Comparison of ENCODE assay signal across 31 mouse cellular contexts in genomic region chr10:126893145-126893544, GRCm38 (mm10).
"Had no signal": no experiment of that assay in that cellular context is flagged by ENCODE, and none has a peak within 500 bp of the region (broad histone marks: within the 10 kb centered on the region; RNA-seq: fewer than 3 reads in every experiment).

No protein-coding gene starts in this region.

- DNase-seq: left cerebral cortex, postnatal 4 days; liver; liver, embryonic 13.5 days; liver, postnatal 0 days; lung, adult 18-20 months; lung, adult 2 months; lung, embryonic 14.5 days; lung, postnatal 10 days; lung, postnatal 14 days; lung, postnatal 36 days; lung, postnatal 4 days; midbrain, embryonic 14.5 days had no signal

- H3K9ac ChIP-seq: limb, embryonic 12.5 days; limb, embryonic 13.5 days; limb, embryonic 15.5 days; liver, embryonic 12.5 days; liver, embryonic 13.5 days; liver, embryonic 14.5 days; liver, embryonic 15.5 days; liver, postnatal 0 days; lung, embryonic 14.5 days; lung, embryonic 15.5 days; midbrain, embryonic 12.5 days; midbrain, embryonic 15.5 days; neural tube, embryonic 12.5 days had no signal

- H3K27ac ChIP-seq: left cerebral cortex, adult 2 months; limb, embryonic 10.5 days; limb, embryonic 12.5 days; limb, embryonic 13.5 days; limb, embryonic 15.5 days; liver, embryonic 12.5 days; liver, embryonic 13.5 days; liver, embryonic 14.5 days; liver, embryonic 15.5 days; lung, embryonic 15.5 days; macrophage; midbrain, embryonic 10.5 days; midbrain, embryonic 12.5 days; midbrain, embryonic 15.5 days; neural tube, embryonic 12.5 days had no signal

- ATAC-seq: liver, embryonic 12.5 days; liver, postnatal 0 days; lung, postnatal 0 days; midbrain, embryonic 15.5 days; midbrain, embryonic 16.5 days had no signal

- H3K9me3 ChIP-seq: limb, embryonic 10.5 days; limb, embryonic 12.5 days; limb, embryonic 15.5 days; liver, embryonic 13.5 days; liver, embryonic 15.5 days; lung, embryonic 15.5 days; midbrain, embryonic 12.5 days; midbrain, embryonic 15.5 days; neural tube, embryonic 12.5 days had no signal

- H3K4me2 ChIP-seq: limb, embryonic 12.5 days; limb, embryonic 13.5 days; limb, embryonic 15.5 days; liver, embryonic 11.5 days; liver, embryonic 12.5 days; liver, embryonic 13.5 days; liver, embryonic 15.5 days; lung, embryonic 14.5 days; lung, embryonic 15.5 days; midbrain, embryonic 12.5 days; midbrain, embryonic 15.5 days; neural tube, embryonic 12.5 days had no signal

- H3K4me1 ChIP-seq: limb, embryonic 10.5 days; limb, embryonic 12.5 days; limb, embryonic 13.5 days; limb, embryonic 15.5 days; lung, embryonic 15.5 days; megakaryocyte, embryonic 14.5 days; midbrain, embryonic 10.5 days; midbrain, embryonic 12.5 days; midbrain, embryonic 15.5 days; neural tube, embryonic 12.5 days had no signal

- H3K27me3 ChIP-seq: limb, embryonic 12.5 days; limb, embryonic 13.5 days; limb, embryonic 15.5 days; liver, embryonic 12.5 days; liver, embryonic 13.5 days; liver, embryonic 15.5 days; lung, embryonic 15.5 days; megakaryocyte, embryonic 14.5 days; midbrain, embryonic 12.5 days; midbrain, embryonic 15.5 days; neural tube, embryonic 12.5 days had no signal

- H3K4me3 ChIP-seq: left cerebral cortex, adult 2 months; limb, embryonic 10.5 days; limb, embryonic 12.5 days; limb, embryonic 13.5 days; limb, embryonic 15.5 days; liver, embryonic 12.5 days; liver, embryonic 13.5 days; liver, embryonic 15.5 days; lung, embryonic 15.5 days; megakaryocyte, embryonic 14.5 days; midbrain, embryonic 10.5 days; midbrain, embryonic 12.5 days; midbrain, embryonic 15.5 days; myocyte; neural tube, embryonic 12.5 days had no signal
